Mouse (Mus musculus) testis, adult 2 months (tissue): ENCODE results near the gene Tecta. TPM values are rescaled to one million over a fixed set of nuclear protein-coding genes. Genes with fewer than 3 reads are reported as not detected.

Source experiments
- H3K27ac ChIP-seq: fragments of 200-500 bp; 2 replicates; pipeline ENCODE4 v1.5.1; 2012; ENCODE audit warnings: low read depth, low read length; ENCODE audit not compliant: control insufficient read depth, insufficient read depth
- H3K27me3 ChIP-seq: fragments of 200-500 bp; 2 replicates; pipeline ENCODE4 v1.6.1; 2012; ENCODE audit warnings: mild to moderate bottlenecking, low read length, moderate library complexity; ENCODE audit not compliant: control insufficient read depth, insufficient read depth
- H3K36me3 ChIP-seq: fragments of 200-500 bp; 2 replicates; pipeline ENCODE4 v1.6.1; 2012; ENCODE audit warnings: mild to moderate bottlenecking, low read length; ENCODE audit not compliant: control insufficient read depth, insufficient read depth
- H3K4me1 ChIP-seq: fragments of 200-500 bp; 2 replicates; pipeline ENCODE4 v1.6.1; 2012; ENCODE audit warnings: low read length; ENCODE audit not compliant: control insufficient read depth, insufficient read depth
- H3K4me3 ChIP-seq: fragments of 200-500 bp; 2 replicates; pipeline ENCODE4 v1.5.1; 2012; ENCODE audit warnings: low read depth, mild to moderate bottlenecking, low read length, moderate library complexity, mixed read lengths; ENCODE audit not compliant: control insufficient read depth
- CTCF ChIP-seq: fragments of 200-500 bp; IDR thresholded peaks from 2 replicates; pipeline ENCODE4 v1.5.1; 2012; ENCODE audit warnings: low read depth, mild to moderate bottlenecking, inconsistent platforms, low read length, moderate library complexity; ENCODE audit not compliant: control insufficient read depth, insufficient read depth, insufficient replicate concordance
- POLR2A ChIP-seq: fragments of 200-500 bp; IDR thresholded peaks from 2 replicates; pipeline ENCODE4 v1.6.1; 2012; ENCODE audit warnings: low read depth, mild to moderate bottlenecking, inconsistent platforms, low read length, moderate library complexity; ENCODE audit not compliant: control insufficient read depth
- polyA plus RNA-seq: library from polyadenylated mRNA; depleted of rRNA; stranded (reverse); fragments of >200 nt; gene quantifications from 2 replicates; pipeline ENCODE4 v1.2.3, GENCODE M21; 2012

Tecta gene
- polyA plus RNA-seq, 1 experiment, result 0.42 TPM

DNA sequence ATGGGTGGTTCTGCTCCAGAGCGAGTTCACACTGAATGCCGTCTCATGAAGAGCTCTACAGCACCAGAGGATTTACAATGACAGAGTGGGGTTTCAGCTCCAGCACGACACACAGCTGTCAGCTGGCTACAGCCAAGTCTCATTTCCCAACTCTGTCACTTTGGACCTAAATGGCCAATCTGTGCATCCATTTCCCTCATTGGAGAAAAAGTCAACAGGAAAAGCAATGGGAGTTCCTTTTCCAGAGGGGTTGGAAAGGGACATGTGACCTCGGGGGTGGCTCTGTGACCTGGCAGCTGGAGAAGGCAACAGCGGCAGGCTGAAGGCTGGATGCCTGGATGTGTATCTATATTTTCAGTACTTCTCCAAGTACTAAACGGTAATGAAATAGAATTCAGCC, 11.6 kb upstream of the Tecta start:
- no peaks in the 10 kb centered on the region for H3K27me3 ChIP-seq
- H3K4me1 ChIP-seq, result no peaks in the 10 kb centered on the region
- H3K4me3 ChIP-seq, result no peak overlapping the region
- H3K27ac ChIP-seq, result no peak overlapping the region
- H3K36me3 ChIP-seq, result no peaks in the 10 kb centered on the region
- no peak for TF ChIP-seq POLR2A
- TF ChIP-seq CTCF, result no peak

- no peaks in the 10 kb centered on the region for H3K27me3 ChIP-seq
- TF ChIP-seq CTCF (no peak), POLR2A (no peak)
- no peaks in the 10 kb centered on the region for H3K4me1 ChIP-seq
- no peak overlapping the region for H3K27ac ChIP-seq
- no peaks in the 10 kb centered on the region for H3K36me3 ChIP-seq
- no peak overlapping the region for H3K4me3 ChIP-seq
Observed at GRCm38 (mm10) chr9:42405736-42406135, 6.0 kb upstream of the Tecta start.

DNA sequence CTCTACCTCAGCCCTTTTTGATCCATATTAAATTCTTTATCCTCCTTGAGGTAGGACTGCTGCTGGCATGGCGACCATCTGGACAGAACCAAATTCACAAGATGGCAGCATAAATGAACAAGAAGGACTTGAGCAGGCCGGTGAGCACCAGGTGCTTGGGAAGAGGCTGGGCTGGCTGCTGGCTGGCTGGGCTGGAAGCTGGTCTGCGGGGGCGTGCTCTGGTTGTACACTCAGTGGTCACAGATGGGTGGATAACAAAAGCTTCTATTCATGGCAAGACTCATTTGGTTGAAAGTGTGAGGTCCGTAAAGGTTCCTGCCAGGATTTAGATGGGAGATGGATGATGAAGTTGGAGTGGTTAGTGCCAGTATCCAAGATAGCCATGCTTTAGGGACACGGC, 1.8 kb upstream of the Tecta start:
- Histone ChIP-seq H3K27me3 (no peaks in the 10 kb centered on the region), H3K4me1 (no peaks in the 10 kb centered on the region), H3K27ac (no peak overlapping the region), H3K36me3 (no peaks in the 10 kb centered on the region), H3K4me3 (no peak overlapping the region)
- TF ChIP-seq POLR2A (no peak), CTCF (no peak)

GRCm38 (mm10) chr9:42396141-42396540, 3.6 kb downstream of the Tecta start:
- TF ChIP-seq POLR2A, result no peak
- no peak for TF ChIP-seq CTCF
- H3K36me3 ChIP-seq, result no peaks in the 10 kb centered on the region
- no peaks in the 10 kb centered on the region for H3K4me1 ChIP-seq
- H3K4me3 ChIP-seq, result no peak overlapping the region
- H3K27ac ChIP-seq, result no peak overlapping the region
- no peaks in the 10 kb centered on the region for H3K27me3 ChIP-seq

GRCm38 (mm10) chr9:42394903-42395302, 4.8 kb downstream of the Tecta start:
- Histone ChIP-seq H3K27ac (no peak overlapping the region), H3K36me3 (no peaks in the 10 kb centered on the region), H3K27me3 (no peaks in the 10 kb centered on the region), H3K4me3 (no peak overlapping the region), H3K4me1 (no peaks in the 10 kb centered on the region)
- TF ChIP-seq CTCF, result no peak
- TF ChIP-seq POLR2A, result no peak

- H3K27ac ChIP-seq, result no peak overlapping the region
Observed at GRCm38 (mm10) chr9:42394321-42394720, 5.4 kb downstream of the Tecta start.

GRCm38 (mm10) chr9:42392927-42393326, 6.8 kb downstream of the Tecta start:
- Histone ChIP-seq H3K27me3 (no peaks in the 10 kb centered on the region), H3K4me3 (no peak overlapping the region), H3K4me1 (no peaks in the 10 kb centered on the region), H3K27ac (no peak overlapping the region), H3K36me3 (no peaks in the 10 kb centered on the region)
- no peak for TF ChIP-seq POLR2A
- no peak for TF ChIP-seq CTCF

More at GRCm38 (mm10) chr9:42394321-42394720, 5.4 kb downstream of the Tecta start:
- no peaks in the 10 kb centered on the region for H3K36me3 ChIP-seq
- no peaks in the 10 kb centered on the region for H3K4me1 ChIP-seq
- no peaks in the 10 kb centered on the region for H3K27me3 ChIP-seq
- TF ChIP-seq CTCF (no peak), POLR2A (no peak)
- no peak overlapping the region for H3K4me3 ChIP-seq

DNA sequence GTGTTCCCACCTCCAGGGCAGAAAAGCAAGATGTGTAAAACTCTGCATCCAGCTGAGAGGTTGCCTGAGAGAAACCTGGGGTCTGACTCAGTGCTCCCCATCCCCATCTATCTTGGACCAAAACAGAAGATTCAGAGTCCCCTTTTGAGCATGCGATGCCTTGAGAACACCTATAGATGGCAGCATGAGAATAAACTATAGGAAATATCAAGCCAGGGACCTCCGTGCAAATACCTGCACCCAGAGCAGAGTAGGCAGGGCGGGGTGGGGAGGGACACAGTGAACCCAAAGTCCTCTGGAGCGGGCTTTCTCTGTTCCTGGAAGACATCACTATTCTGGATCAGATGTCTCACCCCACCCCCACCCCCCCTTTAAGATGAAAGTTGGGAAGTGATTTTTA, 11.2 kb downstream of the Tecta start:
- H3K36me3 ChIP-seq, result no peaks in the 10 kb centered on the region
- H3K27ac ChIP-seq, result no peak overlapping the region
- TF ChIP-seq POLR2A, result no peak
- TF ChIP-seq CTCF, result no peak

More for the DNA sequence above, 11.2 kb downstream of the Tecta start:
- Histone ChIP-seq H3K4me3 (no peak overlapping the region), H3K27me3 (no peaks in the 10 kb centered on the region), H3K4me1 (no peaks in the 10 kb centered on the region)
